Mouse (Mus musculus): ENCODE measurements around the gene Rai1.
A peak's percentile ranks its signal among the peaks of the same experiment; 100 is the strongest.

Rai1 gene

DNA sequence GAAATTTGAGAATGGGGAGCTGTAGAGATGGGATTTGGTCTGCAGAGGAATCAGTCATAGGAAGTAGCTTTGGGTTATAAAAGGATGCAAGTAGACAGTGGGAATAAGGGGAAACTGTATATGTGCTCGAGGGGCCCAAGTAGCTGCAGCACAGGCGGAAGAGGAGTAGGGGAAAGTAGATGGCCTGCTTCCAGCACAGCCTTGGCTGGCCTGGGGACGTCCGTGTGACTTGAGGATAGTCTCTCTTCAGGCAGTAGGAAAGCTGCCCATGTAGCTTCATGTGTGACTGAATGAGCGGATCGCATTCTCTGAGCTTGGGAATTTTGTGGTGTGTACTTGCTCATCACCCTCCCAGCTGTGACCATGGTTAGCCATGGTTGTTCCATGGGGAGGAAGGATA, 59.6 kb downstream of the Rai1 start:
- DNase-seq, result no peak

DNA sequence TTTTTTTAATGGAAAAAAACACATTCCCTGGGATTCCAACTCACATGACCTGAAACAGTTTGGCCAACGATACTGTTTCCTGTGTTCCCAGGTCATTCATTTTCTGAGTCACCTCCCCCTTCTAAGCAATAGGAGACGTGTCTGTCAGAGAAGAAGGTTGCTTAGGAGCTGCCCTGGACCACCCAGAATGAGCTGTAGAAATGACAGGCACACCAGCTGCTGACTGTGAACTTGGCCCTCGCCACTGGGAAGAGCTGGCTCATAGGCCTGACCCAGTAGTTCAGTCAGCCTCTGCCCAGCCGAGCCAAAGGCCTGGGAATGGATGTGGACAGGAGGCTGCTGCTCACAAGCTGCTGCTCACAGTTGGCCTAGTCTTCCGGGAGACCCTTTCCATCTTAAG, 60.3 kb downstream of the Rai1 start:
- peak in 1 of 2 experiments; percentile 22 for DNase-seq

DNA sequence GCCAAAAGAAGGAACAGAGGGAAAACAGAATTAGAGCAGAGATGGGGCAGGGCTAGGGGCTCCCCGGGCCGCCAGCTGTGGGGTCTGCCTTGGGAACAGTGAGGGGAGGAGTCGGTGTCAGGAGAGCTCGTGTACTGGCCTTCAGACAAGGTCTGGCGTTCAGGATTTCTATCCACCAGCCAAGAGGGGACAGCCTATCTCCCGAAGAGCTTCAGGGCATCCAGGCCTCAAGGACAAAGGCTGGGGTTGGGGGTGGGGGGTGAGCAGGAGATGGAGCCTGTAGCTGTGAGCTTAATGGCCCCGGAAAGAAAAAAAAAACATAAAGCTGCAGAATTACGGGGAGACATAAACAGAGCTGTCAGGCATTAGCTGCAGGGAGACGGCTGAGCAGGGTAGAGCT, 64.0 kb downstream of the Rai1 start:
- no peak for DNase-seq

GRCm38 (mm10) chr11:60172074-60172473, 67.3 kb downstream of the Rai1 start:
- no peak for DNase-seq

DNA sequence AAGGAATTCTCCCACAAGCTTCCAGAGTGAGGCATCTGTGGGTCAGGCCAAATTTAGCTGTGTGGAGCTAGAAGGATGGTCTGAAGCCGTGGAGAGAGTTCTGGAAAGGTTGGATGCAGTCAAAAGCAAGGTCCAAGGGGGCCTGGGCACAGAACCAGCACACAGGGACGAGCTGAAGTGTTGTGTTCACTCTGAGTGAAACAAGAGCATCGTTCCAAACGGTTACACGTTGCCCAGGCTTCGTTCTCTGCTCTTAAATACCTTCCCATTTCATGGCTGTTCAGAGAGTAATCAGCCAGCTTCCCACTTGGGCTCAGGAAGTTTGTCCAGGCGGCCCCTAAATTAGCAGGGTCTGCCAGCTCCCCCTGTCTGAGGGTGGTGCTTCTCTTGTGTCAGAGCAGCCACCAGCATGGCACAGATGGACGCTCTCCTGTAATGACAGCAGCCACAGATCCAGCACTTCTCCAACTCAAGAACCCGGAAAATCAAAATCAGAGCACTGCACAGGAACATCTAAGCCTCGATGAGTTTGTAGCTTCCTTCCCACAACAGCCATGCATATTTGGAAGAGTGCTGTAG, 68.9 kb downstream of the Rai1 start:
- peak; percentile 29 to 38 for DNase-seq

DNA sequence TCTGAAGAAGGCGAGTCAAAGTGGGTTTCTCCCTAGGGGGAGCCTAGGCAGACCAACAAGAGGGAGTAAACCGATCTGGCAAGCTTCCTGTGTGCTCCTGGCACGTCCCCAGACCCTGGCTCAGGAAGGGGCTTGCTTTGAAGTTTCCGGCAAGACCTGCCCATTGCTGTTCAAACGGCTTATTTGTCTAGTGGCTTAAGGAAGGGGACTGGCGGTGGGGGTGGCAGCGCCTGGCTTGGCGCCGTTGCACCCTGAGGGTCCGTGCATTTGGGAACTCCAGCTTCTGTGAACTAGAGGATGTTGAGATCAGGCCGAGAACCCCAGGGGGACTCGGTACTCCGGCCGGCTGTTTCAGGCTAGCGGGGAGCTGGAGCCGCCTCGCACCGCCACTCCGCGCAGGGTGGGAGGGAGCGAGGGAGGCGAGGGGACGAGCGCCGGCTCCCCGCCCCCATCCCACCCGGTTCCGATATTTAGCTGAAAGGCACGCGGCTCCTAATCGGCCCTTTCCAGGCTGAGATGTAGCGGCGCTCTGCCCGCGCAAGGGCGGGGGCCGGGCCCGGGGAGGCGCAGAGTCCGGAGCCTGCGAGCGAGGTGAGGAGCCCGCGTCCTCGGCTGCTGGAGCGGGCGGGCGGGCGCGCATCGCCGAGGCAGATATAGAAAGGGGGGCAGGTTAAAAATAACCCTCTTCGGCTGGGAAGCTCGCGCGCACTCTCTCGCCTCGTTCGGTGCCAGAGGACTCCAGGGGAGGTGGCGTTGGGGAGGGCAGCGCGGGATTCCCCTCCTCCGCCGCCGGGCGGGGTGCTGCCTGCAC, 70.8 kb downstream of the Rai1 start:
- DNase-seq, result peak; percentile 85 to 86

GRCm38 (mm10) chr11:60176182-60176974, 71.6 kb downstream of the Rai1 start:
- peak; percentile 83 to 84 for DNase-seq

DNA sequence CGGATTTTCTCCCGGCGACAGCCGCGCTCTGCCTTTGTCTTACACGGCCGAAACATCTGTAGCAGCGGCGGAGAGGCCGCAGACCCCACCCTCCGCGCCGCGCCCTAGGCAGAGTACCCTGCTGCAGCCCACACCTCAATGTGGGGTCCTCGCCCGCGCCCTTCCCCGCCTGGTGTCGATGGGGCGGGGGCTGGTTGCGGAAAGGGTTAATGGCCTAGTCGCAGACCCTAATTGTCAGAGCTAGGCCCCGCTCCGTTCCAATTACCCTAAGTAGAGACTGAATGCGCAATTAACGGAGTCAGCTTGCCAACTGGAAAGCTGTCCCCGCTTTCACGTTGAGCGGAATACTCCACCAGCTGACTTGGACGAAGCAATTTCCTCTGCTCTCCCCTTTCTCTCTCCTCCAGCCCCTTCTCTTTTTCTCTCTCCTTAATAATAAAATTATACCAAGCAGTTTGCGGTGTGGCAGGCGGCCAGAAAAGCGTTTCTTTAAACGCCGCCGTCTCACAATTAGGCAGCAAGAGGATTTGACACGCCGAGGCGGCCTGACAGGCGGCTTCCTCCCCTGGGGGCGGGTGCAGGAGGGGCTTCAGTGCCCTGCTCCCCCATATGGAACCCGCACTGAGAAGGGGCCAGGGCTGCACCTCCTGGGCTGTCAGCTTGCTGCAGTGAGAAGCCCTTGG, 72.3 kb downstream of the Rai1 start:
- peak; percentile 53 to 69 for DNase-seq

GRCm38 (mm10) chr11:60178005-60178404, 73.2 kb downstream of the Rai1 start:
- DNase-seq, result peak in 1 of 2 experiments; percentile 42

GRCm38 (mm10) chr11:60178506-60178905, 73.7 kb downstream of the Rai1 start:
- peak; percentile 39 to 56 for DNase-seq

GRCm38 (mm10) chr11:60182116-60182670, 77.4 kb downstream of the Rai1 start:
- peak; percentile 19 to 30 for DNase-seq

GRCm38 (mm10) chr11:60182741-60183140, 77.9 kb downstream of the Rai1 start:
- no peak for DNase-seq

DNA sequence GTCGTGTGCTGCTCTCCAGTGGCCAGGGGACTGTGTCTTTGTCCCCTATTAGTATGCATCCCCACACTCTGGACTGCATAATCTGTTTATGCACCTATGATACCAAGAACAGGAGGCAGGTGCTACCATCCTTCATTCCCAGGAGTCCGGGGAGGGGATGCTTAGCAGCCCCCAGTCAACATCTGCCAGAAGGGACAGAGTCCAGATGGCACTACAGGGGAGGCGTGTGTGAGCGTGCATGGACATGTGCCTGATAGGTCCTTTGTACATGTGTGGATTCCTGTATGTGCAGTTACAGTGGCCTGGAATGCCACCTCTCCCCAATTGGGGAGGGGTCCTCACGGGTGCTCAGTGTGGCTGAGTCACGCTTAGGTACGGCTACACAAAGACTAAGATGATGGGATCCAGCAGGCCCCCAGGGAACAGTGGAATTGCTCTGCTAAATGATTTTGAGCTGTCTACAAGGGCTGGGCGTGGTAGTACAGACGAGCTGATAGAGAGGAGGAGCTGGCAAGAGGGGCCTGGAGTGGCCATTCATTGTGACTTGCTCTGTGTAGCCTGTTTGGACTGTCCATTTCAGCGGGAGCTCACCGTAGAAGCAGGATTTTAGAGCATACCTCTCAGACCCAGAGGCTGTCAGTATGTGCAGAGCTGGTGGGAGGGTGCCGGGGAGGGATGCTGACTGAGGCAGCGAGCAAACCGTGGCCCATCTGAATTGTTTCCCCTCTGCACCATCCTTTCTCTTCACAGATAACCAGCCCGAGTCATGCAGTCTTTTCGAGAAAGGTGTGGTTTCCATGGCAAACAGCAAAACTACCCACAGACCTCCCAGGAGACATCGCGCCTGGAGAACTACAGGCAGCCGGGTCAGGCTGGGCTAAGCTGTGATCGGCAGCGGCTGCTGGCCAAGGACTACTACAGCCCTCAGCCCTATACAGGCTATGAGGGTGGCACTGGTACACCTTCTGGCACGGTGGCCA, 79.8 kb downstream of the Rai1 start:
- peak in 1 of 2 experiments; percentile 30 for DNase-seq

DNA sequence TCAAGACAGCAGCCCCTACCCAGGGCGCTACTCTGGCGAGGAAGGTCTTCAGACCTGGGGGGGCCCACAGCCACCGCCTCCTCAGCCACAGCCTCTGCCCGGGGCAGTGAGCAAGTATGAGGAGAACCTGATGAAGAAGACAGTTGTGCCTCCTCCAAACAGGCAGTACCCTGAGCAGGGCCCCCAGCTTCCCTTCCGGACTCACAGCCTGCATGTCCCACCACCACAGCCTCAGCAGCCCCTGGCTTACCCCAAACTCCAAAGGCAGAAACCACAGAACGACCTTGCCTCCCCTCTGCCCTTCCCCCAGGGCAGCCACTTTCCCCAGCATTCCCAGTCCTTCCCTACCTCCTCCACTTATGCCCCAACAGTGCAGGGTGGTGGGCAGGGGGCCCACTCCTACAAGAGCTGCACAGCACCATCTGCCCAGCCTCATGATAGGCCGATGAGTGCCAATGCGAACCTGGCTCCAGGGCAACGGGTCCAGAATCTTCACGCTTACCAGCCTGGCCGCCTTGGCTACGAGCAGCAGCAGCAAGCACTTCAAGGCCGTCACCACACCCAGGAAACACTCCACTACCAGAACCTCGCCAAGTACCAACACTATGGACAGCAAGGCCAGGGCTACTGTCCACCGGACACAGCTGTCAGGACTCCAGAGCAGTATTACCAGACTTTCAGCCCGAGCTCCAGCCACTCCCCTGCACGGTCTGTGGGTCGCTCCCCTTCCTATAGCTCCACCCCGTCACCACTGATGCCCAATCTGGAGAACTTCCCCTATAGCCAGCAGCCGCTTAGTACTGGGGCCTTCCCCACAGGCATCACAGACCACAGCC, 80.8 kb downstream of the Rai1 start:
- peak; percentile 60 to 69 for DNase-seq

DNA sequence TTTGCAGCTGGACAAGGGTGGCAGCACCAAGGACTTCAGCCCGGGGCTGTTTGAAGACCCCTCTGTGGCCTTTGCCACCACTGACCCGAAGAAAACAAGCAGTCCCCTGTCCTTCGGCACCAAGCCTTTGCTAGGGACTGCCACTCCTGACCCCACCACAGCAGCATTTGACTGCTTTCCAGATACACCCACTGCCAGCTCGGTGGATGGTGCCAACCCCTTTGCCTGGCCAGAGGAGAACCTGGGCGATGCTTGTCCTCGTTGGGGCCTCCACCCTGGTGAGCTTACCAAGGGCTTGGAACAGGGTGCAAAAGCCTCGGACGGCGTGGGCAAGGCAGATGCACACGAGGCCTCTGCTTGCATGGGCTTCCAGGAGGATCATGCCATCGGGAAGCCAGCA, 82.3 kb downstream of the Rai1 start:
- DNase-seq, result no peak

- DNase-seq, result peak; percentile 38 to 40
Measured at GRCm38 (mm10) chr11:60188275-60188853, 83.6 kb downstream of the Rai1 start.

DNA sequence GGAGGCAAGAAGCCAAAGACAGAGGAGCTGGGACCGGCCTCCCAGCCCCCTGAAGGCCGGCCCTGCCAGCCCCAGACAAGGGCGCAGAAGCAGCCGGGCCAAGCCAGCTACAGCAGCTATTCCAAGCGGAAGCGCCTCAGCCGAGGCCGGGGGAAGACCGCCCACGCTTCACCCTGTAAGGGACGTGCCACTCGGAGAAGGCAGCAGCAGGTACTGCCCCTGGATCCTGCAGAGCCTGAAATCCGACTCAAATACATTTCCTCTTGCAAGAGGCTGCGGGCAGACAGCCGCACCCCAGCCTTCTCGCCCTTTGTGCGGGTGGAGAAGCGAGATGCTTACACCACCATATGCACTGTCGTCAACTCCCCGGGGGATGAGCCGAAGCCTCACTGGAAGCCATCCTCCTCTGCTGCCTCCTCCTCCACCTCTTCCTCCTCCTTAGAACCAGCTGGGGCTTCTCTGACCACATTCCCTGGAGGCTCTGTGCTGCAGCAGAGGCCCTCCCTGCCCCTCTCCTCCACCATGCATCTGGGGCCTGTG, 84.8 kb downstream of the Rai1 start:
- DNase-seq, result peak in 1 of 2 experiments; percentile 16

GRCm38 (mm10) chr11:60190055-60190641, 85.3 kb downstream of the Rai1 start:
- no peak for DNase-seq

GRCm38 (mm10) chr11:60192534-60192933, 87.7 kb downstream of the Rai1 start:
- DNase-seq, result no peak
